Mouse (Mus musculus): ENCODE measurements around the gene Lyz2. TPM values are rescaled to one million over a fixed set of nuclear protein-coding genes. Genes with fewer than 3 reads are reported as not detected.
"Not testable (repeated sequence)": the region's sequence is repeated elsewhere in the genome, so short reads cannot be mapped to it uniquely, and the experiment has no call there.

The Lyz2 gene
- polyA plus RNA-seq, 1 experiment from 2014 or later, result 21.3 TPM

- Histone ChIP-seq H3K4me3 (ENCODE audit: low read length) (no peak overlapping the region), H3K9ac (ENCODE audit: low read depth, low read length) (no peak overlapping the region), H3K36me3 (ENCODE audit: control insufficient read depth, insufficient read depth, low read length) (no peaks in the 10 kb centered on the region), H3K4me2 (ENCODE audit: low read length) (no peak overlapping the region), H3K9me3 (ENCODE audit: control insufficient read depth, low read length) (no peaks in the 10 kb centered on the region), H3K27ac (ENCODE audit: low read depth, low read length) (no peak overlapping the region), H3K4me1 (ENCODE audit: control insufficient read depth, insufficient read depth, low read depth, low read length) (no peaks in the 10 kb centered on the region), H3K27me3 (replicated peaks; ENCODE audit: control insufficient read depth, insufficient read depth, low read length) (no peaks in the 10 kb centered on the region)
- 90% methylated on average over 5 of the region's 5 CpGs for WGBS
- no peak for ATAC-seq
Measured at GRCm38 (mm10) chr10:117299901-117300520, 17.9 kb upstream of the Lyz2 start.

DNA sequence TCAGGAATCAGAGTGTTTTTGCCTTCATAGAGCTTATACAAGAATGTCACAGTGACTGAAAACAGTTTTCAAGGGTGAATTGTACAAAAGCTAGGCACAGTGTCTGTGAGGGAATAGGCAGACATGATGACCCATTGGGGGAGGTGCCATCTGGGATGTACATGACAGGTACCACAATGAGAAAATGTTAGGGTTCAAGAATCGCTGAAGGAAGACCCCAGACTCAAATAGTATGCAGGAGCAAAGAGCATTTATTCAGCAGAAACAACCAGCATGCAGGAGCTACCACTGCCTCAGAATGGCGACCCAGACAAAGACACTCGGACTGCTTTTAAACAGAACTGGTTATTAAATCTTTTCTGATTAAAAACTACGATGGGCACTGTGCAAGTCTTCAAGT lies 17.0 kb upstream of the Lyz2 start:
- Histone ChIP-seq H3K4me1 (ENCODE audit: control insufficient read depth, insufficient read depth, low read depth, low read length) (no peaks in the 10 kb centered on the region), H3K4me2 (ENCODE audit: low read length) (no peak overlapping the region), H3K4me3 (ENCODE audit: low read length) (no peak overlapping the region), H3K36me3 (ENCODE audit: control insufficient read depth, insufficient read depth, low read length) (no peaks in the 10 kb centered on the region), H3K9ac (ENCODE audit: low read depth, low read length) (no peak overlapping the region), H3K27ac (ENCODE audit: low read depth, low read length) (no peak overlapping the region), H3K9me3 (ENCODE audit: control insufficient read depth, low read length) (no peaks in the 10 kb centered on the region), H3K27me3 (replicated peaks; ENCODE audit: control insufficient read depth, insufficient read depth, low read length) (no peaks in the 10 kb centered on the region)
- no peak for ATAC-seq
- WGBS, result 93% methylated on average over 4 of the region's 4 CpGs

GRCm38 (mm10) chr10:117298336-117298735 lies 16.2 kb upstream of the Lyz2 start:
- Histone ChIP-seq H3K36me3 (ENCODE audit: control insufficient read depth, insufficient read depth, low read length) (no peaks in the 10 kb centered on the region), H3K27me3 (replicated peaks; ENCODE audit: control insufficient read depth, insufficient read depth, low read length) (no peaks in the 10 kb centered on the region), H3K27ac (ENCODE audit: low read depth, low read length) (no peak overlapping the region), H3K4me2 (ENCODE audit: low read length) (no peak overlapping the region), H3K9ac (ENCODE audit: low read depth, low read length) (no peak overlapping the region), H3K4me1 (ENCODE audit: control insufficient read depth, insufficient read depth, low read depth, low read length) (no peaks in the 10 kb centered on the region), H3K4me3 (ENCODE audit: low read length) (no peak overlapping the region), H3K9me3 (ENCODE audit: control insufficient read depth, low read length) (no peaks in the 10 kb centered on the region)
- no peak for ATAC-seq
- 90% methylated on average over 6 of the region's 6 CpGs for WGBS

DNA sequence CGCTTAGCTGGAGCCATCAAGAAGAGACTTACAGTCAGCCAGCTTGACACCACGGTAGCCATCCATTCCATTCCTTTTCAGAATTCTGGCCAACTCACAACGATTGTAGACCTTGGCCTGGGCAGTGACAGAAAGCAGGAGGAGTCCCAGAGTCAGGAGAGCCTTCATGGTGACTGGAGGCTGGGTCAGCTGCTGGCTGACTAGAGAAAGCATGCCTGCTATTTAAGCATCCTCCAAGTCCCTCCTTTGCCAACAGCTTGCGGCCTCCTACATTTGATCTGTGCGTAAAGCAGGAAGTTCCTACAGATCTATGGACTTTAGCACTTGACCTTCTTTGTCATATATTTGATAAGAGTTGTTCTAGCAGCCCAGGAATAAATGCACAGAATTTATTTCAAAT lies 10.6 kb upstream of the Lyz2 start, which contains the start of gene Lyz1:
Gene Lyz1, minus strand, starts transcription at position 198 of the 400 bp plus-strand sequence.
- H3K36me3 ChIP-seq (ENCODE audit: control insufficient read depth, insufficient read depth, low read length), result no peaks in the 10 kb centered on the region
- ATAC-seq, result no peak
- no peak within 1 kb of the TSS for H3K9ac ChIP-seq (ENCODE audit: low read depth, low read length)
- H3K27ac ChIP-seq (ENCODE audit: low read depth, low read length), result no peak within 1 kb of the TSS
- no peak within 1 kb of the TSS for H3K4me2 ChIP-seq (ENCODE audit: low read length)
- no peaks in the 10 kb centered on the region for H3K4me1 ChIP-seq (ENCODE audit: control insufficient read depth, insufficient read depth, low read depth, low read length)
- H3K27me3 ChIP-seq (replicated peaks; ENCODE audit: control insufficient read depth, insufficient read depth, low read length), result no peaks in the 10 kb centered on the region
- H3K4me3 ChIP-seq (ENCODE audit: low read length), result no peak within 1 kb of the TSS
- no peaks in the 10 kb centered on the region for H3K9me3 ChIP-seq (ENCODE audit: control insufficient read depth, low read length)
- 76% methylated on average over 5 of the region's 5 CpGs for WGBS

DNA sequence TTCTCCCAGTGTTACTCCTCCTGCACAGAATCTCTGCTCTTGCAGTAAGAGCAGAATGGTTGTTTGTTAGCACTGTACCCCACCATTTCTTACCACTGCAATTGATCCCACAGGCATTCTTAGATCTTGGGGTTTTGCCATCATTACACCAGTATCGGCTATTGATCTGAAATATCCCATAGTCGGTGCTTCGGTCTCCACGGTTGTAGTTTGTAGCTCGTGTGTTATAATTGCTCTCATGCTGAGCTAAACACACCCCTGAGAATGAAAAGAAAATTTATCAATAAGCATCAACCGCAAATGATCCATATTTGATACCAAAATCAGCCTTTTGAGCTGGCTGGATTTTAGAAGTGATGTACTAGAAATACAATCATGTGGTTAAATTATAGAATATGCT lies 8.8 kb upstream of the Lyz2 start:
- not testable (repeated sequence) for H3K4me1 ChIP-seq (ENCODE audit: control insufficient read depth, insufficient read depth, low read depth, low read length); ATAC-seq; H3K4me2 ChIP-seq (ENCODE audit: low read length); H3K27me3 ChIP-seq (replicated peaks; ENCODE audit: control insufficient read depth, insufficient read depth, low read length); H3K27ac ChIP-seq (ENCODE audit: low read depth, low read length); H3K9ac ChIP-seq (ENCODE audit: low read depth, low read length); H3K9me3 ChIP-seq (ENCODE audit: control insufficient read depth, low read length); H3K4me3 ChIP-seq (ENCODE audit: low read length); H3K36me3 ChIP-seq (ENCODE audit: control insufficient read depth, insufficient read depth, low read length)
- WGBS, result 84% methylated on average over 6 of the region's 6 CpGs

DNA sequence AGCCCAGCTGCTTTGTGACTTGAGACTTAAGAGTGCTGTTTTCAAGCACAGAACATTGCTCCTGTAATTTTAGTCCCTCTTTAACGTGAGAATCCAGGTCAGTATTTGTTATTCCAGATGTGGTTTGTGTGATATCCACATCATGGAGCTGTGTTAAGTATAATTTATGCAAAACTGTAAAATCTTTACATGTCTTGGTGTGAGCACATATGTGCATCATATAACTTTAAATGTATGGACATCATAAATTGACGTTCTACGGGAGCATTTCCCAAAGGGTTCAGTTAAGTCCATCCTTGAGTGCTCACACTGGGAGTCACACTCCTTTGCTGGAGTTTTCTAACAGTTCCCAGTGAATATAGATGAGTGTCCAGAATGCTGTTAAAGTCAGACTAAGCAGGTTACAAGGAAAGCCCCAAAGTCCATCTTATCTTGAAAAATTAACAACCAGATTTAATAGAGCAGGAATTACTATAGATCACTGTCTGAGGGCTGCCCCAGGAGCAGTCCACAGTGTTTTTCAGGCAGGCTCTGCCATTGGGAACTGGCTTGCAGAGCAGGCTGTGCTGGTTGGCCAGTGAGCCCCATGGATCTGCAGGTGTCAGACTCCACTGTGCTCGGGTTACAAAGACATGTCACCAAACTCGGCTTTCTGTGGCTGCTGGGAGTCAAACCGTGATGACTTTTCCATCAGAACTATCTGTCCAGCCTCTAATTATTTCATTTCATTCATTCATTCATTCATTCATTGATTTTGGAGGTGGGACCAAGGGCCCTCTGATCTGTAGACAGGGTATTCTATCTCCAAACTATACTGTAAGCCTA lies 8.1 kb upstream of the Lyz2 start:
- no peak overlapping the region for H3K4me3 ChIP-seq (ENCODE audit: low read length)
- no peaks in the 10 kb centered on the region for H3K27me3 ChIP-seq (replicated peaks; ENCODE audit: control insufficient read depth, insufficient read depth, low read length)
- no peak overlapping the region for H3K27ac ChIP-seq (ENCODE audit: low read depth, low read length)
- no peak overlapping the region for H3K4me2 ChIP-seq (ENCODE audit: low read length)
- no peaks in the 10 kb centered on the region for H3K9me3 ChIP-seq (ENCODE audit: control insufficient read depth, low read length)
- H3K9ac ChIP-seq (ENCODE audit: low read depth, low read length), result no peak overlapping the region
- H3K4me1 ChIP-seq (ENCODE audit: control insufficient read depth, insufficient read depth, low read depth, low read length), result no peaks in the 10 kb centered on the region
- WGBS, result 54% methylated on average over 6 of the region's 6 CpGs
- ATAC-seq, result no peak
- no peaks in the 10 kb centered on the region for H3K36me3 ChIP-seq (ENCODE audit: control insufficient read depth, insufficient read depth, low read length)

DNA sequence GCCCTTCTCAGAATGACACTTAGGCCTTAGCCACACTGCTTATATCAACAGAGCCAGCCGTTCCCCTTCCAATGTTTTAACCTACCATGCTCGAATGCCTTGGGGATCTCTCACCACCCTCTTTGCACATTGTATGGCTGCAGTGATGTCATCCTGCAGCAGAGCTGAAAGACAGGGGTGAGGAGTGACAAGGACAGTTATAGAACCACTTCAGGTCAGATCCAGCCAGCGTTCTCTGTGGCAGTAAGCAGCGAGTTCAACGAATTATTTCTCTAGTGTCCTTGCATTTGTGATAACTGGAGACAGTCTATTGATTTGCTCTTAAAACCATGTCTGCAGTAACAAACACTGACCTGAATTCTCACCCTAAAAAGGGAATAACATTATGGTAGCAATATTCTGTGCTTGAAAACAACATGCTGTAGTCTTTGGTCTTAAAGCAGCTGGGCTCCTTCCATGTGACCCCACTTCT lies 6.9 kb upstream of the Lyz2 start:
- not testable (repeated sequence) for H3K4me2 ChIP-seq (ENCODE audit: low read length); H3K4me3 ChIP-seq (ENCODE audit: low read length); H3K9me3 ChIP-seq (ENCODE audit: control insufficient read depth, low read length); H3K9ac ChIP-seq (ENCODE audit: low read depth, low read length); H3K27me3 ChIP-seq (replicated peaks; ENCODE audit: control insufficient read depth, insufficient read depth, low read length); H3K4me1 ChIP-seq (ENCODE audit: control insufficient read depth, insufficient read depth, low read depth, low read length); H3K27ac ChIP-seq (ENCODE audit: low read depth, low read length); ATAC-seq; H3K36me3 ChIP-seq (ENCODE audit: control insufficient read depth, insufficient read depth, low read length)
- 80% methylated on average over 5 of the region's 5 CpGs for WGBS

- no peaks in the 10 kb centered on the region for H3K4me1 ChIP-seq (ENCODE audit: control insufficient read depth, insufficient read depth, low read depth, low read length)
- WGBS, result 90% methylated on average over 9 of the region's 9 CpGs
- ATAC-seq, result no peak
- H3K9ac ChIP-seq (ENCODE audit: low read depth, low read length), result no peak overlapping the region
- no peaks in the 10 kb centered on the region for H3K9me3 ChIP-seq (ENCODE audit: control insufficient read depth, low read length)
- no peak overlapping the region for H3K4me3 ChIP-seq (ENCODE audit: low read length)
- no peak overlapping the region for H3K4me2 ChIP-seq (ENCODE audit: low read length)
- H3K27me3 ChIP-seq (replicated peaks; ENCODE audit: control insufficient read depth, insufficient read depth, low read length), result no peaks in the 10 kb centered on the region
- H3K36me3 ChIP-seq (ENCODE audit: control insufficient read depth, insufficient read depth, low read length), result no peaks in the 10 kb centered on the region
- no peak overlapping the region for H3K27ac ChIP-seq (ENCODE audit: low read depth, low read length)
Measured at GRCm38 (mm10) chr10:117288197-117289033, 6.3 kb upstream of the Lyz2 start.

All from hindbrain, embryonic 16.5 days (tissue).